22 mouse cellular contexts compared by ENCODE assay signal in the genomic region with DNA sequence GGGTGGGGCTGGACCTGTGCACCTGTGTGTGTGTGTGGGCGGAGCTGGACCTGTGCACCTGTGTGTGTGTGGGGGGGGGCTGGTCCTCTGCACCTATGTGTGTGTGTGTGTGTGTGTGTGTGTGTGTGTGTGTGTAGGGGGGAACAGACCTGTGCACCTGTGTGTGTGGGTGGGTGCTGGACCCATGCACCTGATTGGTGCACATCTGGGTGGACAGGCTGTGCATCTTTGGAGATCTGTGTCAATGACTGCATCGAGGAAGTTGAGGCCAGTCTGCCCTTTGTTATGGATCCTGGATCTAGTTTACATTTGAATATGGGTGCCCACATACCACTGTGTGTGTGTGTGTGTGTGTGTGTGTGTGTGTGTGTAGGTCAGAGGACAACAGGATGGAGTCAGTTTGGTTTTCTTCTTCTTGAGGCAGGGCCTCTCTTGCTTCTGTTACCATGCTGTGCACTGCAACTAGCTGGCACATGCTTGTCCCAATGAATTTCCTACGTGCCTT. TPM values are rescaled to one million over a fixed set of nuclear protein-coding genes. Genes with fewer than 3 reads are reported as not detected.
DNase-seq lines count a peak whose midpoint lies in the region; ATAC-seq and TF ChIP-seq lines count a peak whose summit lies in the region.
"Had no signal": no experiment of that assay in that cellular context is flagged by ENCODE, and none has a peak within 500 bp of the region (broad histone marks: within the 10 kb centered on the region; RNA-seq: fewer than 3 reads in every experiment).

No protein-coding gene starts in this region.

- 0 out of 2 replicates have a peak, but pooled peaks cover 2% of the 10 kb centered on the region for H3K4me1 ChIP-seq in intestine, postnatal 0 days (replicated peaks; ENCODE audit: control insufficient read depth, insufficient read depth, low read length)
- no peaks in the 10 kb centered on the region for H3K4me1 ChIP-seq in intestine, embryonic 16.5 days (ENCODE audit: control insufficient read depth, insufficient read depth, low read length)
- no peaks in the 10 kb centered on the region for H3K4me1 ChIP-seq in midbrain, embryonic 14.5 days (ENCODE audit: control insufficient read depth, insufficient read depth, low read length)
- H3K4me1 ChIP-seq in midbrain, embryonic 10.5 days, result no peaks in the 10 kb centered on the region
- H3K4me1 ChIP-seq: embryonic facial prominence, embryonic 12.5 days; forebrain, embryonic 15.5 days; heart, embryonic 10.5 days; hindbrain, embryonic 13.5 days had no signal

- no peak overlapping the region for H3K4me2 ChIP-seq in intestine, postnatal 0 days (replicated peaks; ENCODE audit: low read depth)
- H3K4me2 ChIP-seq in intestine, embryonic 16.5 days (ENCODE audit: low read depth, low read length), result no peak overlapping the region
- no peak overlapping the region for H3K4me2 ChIP-seq in midbrain, embryonic 14.5 days (ENCODE audit: low read length)
- H3K4me2 ChIP-seq: embryonic facial prominence, embryonic 12.5 days; forebrain, embryonic 15.5 days; heart, embryonic 15.5 days; hindbrain, embryonic 13.5 days had no signal

- no peaks in the 10 kb centered on the region for H3K36me3 ChIP-seq in intestine, postnatal 0 days (ENCODE audit: control insufficient read depth, insufficient read depth)
- H3K36me3 ChIP-seq in intestine, embryonic 16.5 days (ENCODE audit: control insufficient read depth, insufficient read depth, low read length), result no peaks in the 10 kb centered on the region
- no peaks in the 10 kb centered on the region for H3K36me3 ChIP-seq in midbrain, embryonic 14.5 days (ENCODE audit: control insufficient read depth, insufficient read depth, low read length)
- H3K36me3 ChIP-seq in midbrain, embryonic 10.5 days, result no peaks in the 10 kb centered on the region
- H3K36me3 ChIP-seq: embryonic facial prominence, embryonic 12.5 days; forebrain, embryonic 15.5 days; heart, embryonic 10.5 days; heart, embryonic 15.5 days; hindbrain, embryonic 13.5 days had no signal

- H3K27ac ChIP-seq in intestine, postnatal 0 days (ENCODE audit: low read depth, low read length), result no peak overlapping the region
- H3K27ac ChIP-seq in intestine, embryonic 16.5 days (ENCODE audit: low read length), result no peak overlapping the region
- H3K27ac ChIP-seq in midbrain, embryonic 14.5 days (replicated peaks; ENCODE audit: low read depth, low read length), result no peak overlapping the region
- H3K27ac ChIP-seq in midbrain, embryonic 10.5 days (replicated peaks), result no peak overlapping the region
- H3K27ac ChIP-seq: embryonic facial prominence, embryonic 12.5 days; forebrain, embryonic 15.5 days; heart, embryonic 10.5 days; heart, embryonic 15.5 days; hindbrain, embryonic 13.5 days; hindbrain, postnatal 0 days had no signal

- no peaks in the 10 kb centered on the region for H3K9me3 ChIP-seq in intestine, postnatal 0 days (ENCODE audit: control insufficient read depth)
- no peaks in the 10 kb centered on the region for H3K9me3 ChIP-seq in intestine, embryonic 16.5 days (ENCODE audit: control insufficient read depth, low read length)
- no peaks in the 10 kb centered on the region for H3K9me3 ChIP-seq in midbrain, embryonic 14.5 days (ENCODE audit: control insufficient read depth, low read length)
- peaks cover 4% of the 10 kb centered on the region; the same call in 1 of the 2 replicates for H3K9me3 ChIP-seq in midbrain, embryonic 10.5 days (replicated peaks)
- H3K9me3 ChIP-seq: embryonic facial prominence, embryonic 12.5 days; forebrain, embryonic 15.5 days; heart, embryonic 10.5 days; heart, embryonic 15.5 days; hindbrain, embryonic 13.5 days had no signal

- no peak for TF ChIP-seq CTCF in intestine, postnatal 0 days (IDR thresholded peaks at IDR 0.05; ENCODE audit: low read depth)

- ATAC-seq in intestine, postnatal 0 days, result 0 out of 2 replicates have a peak, but pooled peaks have one; percentile 16
- no peak for ATAC-seq in intestine, embryonic 16.5 days
- ATAC-seq in midbrain, embryonic 14.5 days (ENCODE audit: low FRiP score, low TSS enrichment), result 0 out of 2 replicates have a peak, but pooled peaks have one; percentile 24
- no peak for ATAC-seq in megakaryocyte progenitor cell, adult 5-6 weeks (replicated peaks; ENCODE audit: poor library complexity)
- ATAC-seq: forebrain, embryonic 15.5 days; hindbrain, postnatal 0 days had no signal

- H3K4me3 ChIP-seq in intestine, postnatal 0 days (ENCODE audit: low read depth, low read length), result no peak overlapping the region
- no peak overlapping the region for H3K4me3 ChIP-seq in intestine, embryonic 16.5 days (ENCODE audit: low read length)
- H3K4me3 ChIP-seq in midbrain, embryonic 14.5 days (replicated peaks; ENCODE audit: low read depth, low read length), result no peak overlapping the region
- H3K4me3 ChIP-seq in midbrain, embryonic 10.5 days, result no peak overlapping the region
- H3K4me3 ChIP-seq: embryonic facial prominence, embryonic 12.5 days; forebrain, embryonic 15.5 days; heart, embryonic 10.5 days; heart, embryonic 15.5 days; hindbrain, embryonic 13.5 days had no signal

- WGBS in intestine, postnatal 0 days, result 86% methylated on average over 3 of the region's 3 CpGs
- WGBS in intestine, embryonic 16.5 days, result 86% methylated on average over 3 of the region's 3 CpGs
- WGBS in midbrain, embryonic 14.5 days, result 77% methylated on average over 3 of the region's 3 CpGs
- 92% methylated on average over 3 of the region's 3 CpGs for WGBS in midbrain, embryonic 10.5 days

- no peaks in the 10 kb centered on the region for H3K27me3 ChIP-seq in intestine, postnatal 0 days (replicated peaks; ENCODE audit: control insufficient read depth, insufficient read depth, low read length)
- H3K27me3 ChIP-seq in intestine, embryonic 16.5 days (replicated peaks; ENCODE audit: control insufficient read depth, insufficient read depth, low read length), result no peaks in the 10 kb centered on the region
- H3K27me3 ChIP-seq in midbrain, embryonic 14.5 days (ENCODE audit: control insufficient read depth, insufficient read depth, low read length), result no peaks in the 10 kb centered on the region
- no peaks in the 10 kb centered on the region for H3K27me3 ChIP-seq in midbrain, embryonic 10.5 days (ENCODE audit: low read depth, poor library complexity, severe bottlenecking)
- H3K27me3 ChIP-seq: CH12.LX; embryonic facial prominence, embryonic 12.5 days; forebrain, embryonic 15.5 days; hindbrain, embryonic 13.5 days had no signal

- H3K9ac ChIP-seq in intestine, postnatal 0 days (ENCODE audit: low read depth, low read length), result no peak overlapping the region
- H3K9ac ChIP-seq in intestine, embryonic 16.5 days (ENCODE audit: low read depth, low read length), result no peak overlapping the region
- no peak overlapping the region for H3K9ac ChIP-seq in midbrain, embryonic 14.5 days (replicated peaks; ENCODE audit: low read length)
- H3K9ac ChIP-seq: embryonic facial prominence, embryonic 12.5 days; forebrain, embryonic 15.5 days; heart, embryonic 15.5 days; hindbrain, embryonic 13.5 days had no signal

- no peak for DNase-seq in midbrain, embryonic 14.5 days
- DNase-seq in midbrain, embryonic 10.5 days (ENCODE audit: low spot score), result no peak
- DNase-seq in ZHBTc4 (ENCODE audit: low read depth, low spot score), result peak; percentile 79
- DNase-seq in adrenal gland, postnatal 10 days, result no peak
- DNase-seq: adrenal gland, adult 2 months; adrenal gland, postnatal 36 days; cerebellum, adult 2 months; cerebellum, postnatal 10 days; gastrocnemius, postnatal 36 days; heart, adult 18-20 months; heart, postnatal 14 days had no signal

RNA-seq across cellular contexts. Expression of gene Spock2, which starts 35.7 kb away (rescaled TPM):
- 2.1 and 2.4 TPM in 2 replicates for polyA plus RNA-seq in intestine, postnatal 0 days (2015; fragmentation: Nextera tagmentation; extraction: Ambion mirVana)
- 3.4 and 3.6 TPM in 2 replicates for polyA plus RNA-seq in intestine, embryonic 16.5 days (2015; fragmentation: Nextera tagmentation; extraction: Ambion mirVana)
- 67.3 and 67.5 TPM in 2 replicates for polyA plus RNA-seq in midbrain, embryonic 14.5 days (2014; fragmentation: Nextera tagmentation; extraction: Ambion mirVana)
- 7.9 and 16.0 TPM in 2 replicates for polyA plus RNA-seq in midbrain, embryonic 10.5 days (2016; fragmentation: Nextera tagmentation; extraction: Ambion mirVana)
- total RNA-seq in megakaryocyte progenitor cell, adult 5-6 weeks (2015), result 0.02 TPM in 1 of 2 replicates, not detected in the other
- not detected in 2 replicates for total RNA-seq in megakaryocyte progenitor cell, adult 5-6 weeks (2017)
- 10 to 100 TPM; 32.9 to 37.8 TPM for total RNA-seq in adrenal gland, postnatal 10 days (2021)
- total RNA-seq: MEL had no signal

Comparison
In these comparisons a context has a peak if more than half of its experiments do, and no peak if none do; other contexts are left out.
1. ATAC-seq: peak in intestine, postnatal 0 days (single experiment) and midbrain, embryonic 14.5 days (single experiment); none in intestine, embryonic 16.5 days (single experiment) and megakaryocyte progenitor cell, adult 5-6 weeks (single experiment).